Mouse (Mus musculus): Measurements from ENCODE around the gene Pnpla2. TPM values are rescaled to one million over a fixed set of nuclear protein-coding genes. Genes with fewer than 3 reads are reported as not detected.

The Pnpla2 gene
- polyA plus RNA-seq, 1 experiment from 2014 or later = 15.9 TPM

DNA sequence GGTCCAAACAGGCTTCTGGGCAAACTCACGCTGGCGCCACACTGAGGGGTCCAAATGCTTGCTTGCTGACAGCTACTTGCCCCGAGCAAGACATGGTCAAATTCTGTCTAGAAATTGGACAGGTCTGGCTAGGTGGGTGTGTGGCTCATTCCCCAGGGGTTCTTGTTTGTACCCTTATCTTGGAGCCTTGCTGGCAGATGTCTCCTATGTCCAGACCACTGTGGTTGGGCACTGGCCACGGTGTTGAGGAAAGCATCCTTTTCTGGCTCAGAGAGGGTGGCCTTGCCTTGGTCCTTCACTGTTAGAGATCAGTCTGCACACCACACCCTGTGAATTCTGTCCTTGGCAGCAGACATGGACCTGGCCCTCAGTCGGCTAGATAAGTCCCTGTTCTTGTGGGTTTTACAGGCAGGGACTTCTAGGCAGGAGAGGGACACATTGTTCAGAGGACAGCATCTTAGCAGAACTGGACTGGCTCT lies 23.3 kb downstream of the Pnpla2 start:
- ATAC-seq (ENCODE audit: low FRiP score, low TSS enrichment) = no peak
- Histone ChIP-seq H3K9ac (replicated peaks; ENCODE audit: low read length) (no peak overlapping the region), H3K4me1 (ENCODE audit: control insufficient read depth, insufficient read depth, low read length) (peaks cover 33% of the 10 kb centered on the region)

DNA sequence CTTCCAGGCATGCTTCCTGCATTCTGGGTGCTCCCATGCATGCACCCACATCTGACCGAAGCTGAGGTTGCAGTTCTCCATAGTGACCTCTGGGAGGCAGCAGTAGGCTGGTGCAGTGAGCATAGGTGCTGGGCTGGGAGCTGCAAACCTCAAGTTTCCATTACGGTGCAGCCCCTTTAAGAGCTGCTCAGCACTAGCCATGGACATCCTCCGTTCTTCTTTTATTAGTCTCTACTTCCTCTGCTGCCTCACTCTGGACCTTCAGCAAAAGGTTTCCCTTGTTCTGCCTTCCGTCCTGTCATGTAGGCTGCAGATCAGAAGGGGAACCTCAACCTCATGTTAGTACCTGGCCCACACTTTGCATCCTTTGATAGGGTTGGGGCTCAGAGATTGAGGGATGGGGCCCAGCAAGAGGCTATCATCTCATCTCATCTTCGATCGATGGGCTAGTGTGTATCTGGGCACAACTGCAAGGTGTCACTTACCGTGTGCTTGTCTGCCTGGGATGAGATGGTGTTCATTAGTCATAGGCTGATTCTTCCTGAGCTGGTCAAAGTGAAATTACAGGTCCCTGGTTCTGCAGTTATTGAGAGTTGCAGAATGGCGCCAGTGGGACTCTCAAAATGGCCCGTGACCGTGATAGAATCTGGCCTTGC lies 26.0 kb downstream of the Pnpla2 start:
- no peak overlapping the region; the same call in 1 of the 2 replicates for H3K9ac ChIP-seq (replicated peaks; ENCODE audit: low read length)
- H3K4me1 ChIP-seq (ENCODE audit: control insufficient read depth, insufficient read depth, low read length) = peaks cover 20% of the 10 kb centered on the region
- DNase-seq = peak; percentile 86
- 9% methylated on average over 10 of the region's 10 CpGs for WGBS
- ATAC-seq (ENCODE audit: low FRiP score, low TSS enrichment) = peak; percentile 43; the same call in 1 of the 2 replicates
- peak overlapping the region; percentile 86 for H3K4me2 ChIP-seq (ENCODE audit: low read length)
- peak overlapping the region; percentile 63; the same call in 1 of the 2 replicates for H3K4me3 ChIP-seq (replicated peaks; ENCODE audit: low read depth, low read length)
- H3K27me3 ChIP-seq (ENCODE audit: control insufficient read depth, insufficient read depth, low read length) = peaks cover 6% of the 10 kb centered on the region
- H3K36me3 ChIP-seq (ENCODE audit: control insufficient read depth, insufficient read depth, low read length) = no peaks in the 10 kb centered on the region
- H3K27ac ChIP-seq (replicated peaks; ENCODE audit: low read depth, low read length) = peak overlapping the region; percentile 63; the same call in 1 of the 2 replicates
- no peaks in the 10 kb centered on the region for H3K9me3 ChIP-seq (ENCODE audit: control insufficient read depth, low read length)

More for the DNA sequence above, 23.3 kb downstream of the Pnpla2 start:
- no peak for DNase-seq
- Histone ChIP-seq H3K9me3 (ENCODE audit: control insufficient read depth, low read length) (no peaks in the 10 kb centered on the region), H3K27ac (replicated peaks; ENCODE audit: low read depth, low read length) (no peak overlapping the region), H3K27me3 (ENCODE audit: control insufficient read depth, insufficient read depth, low read length) (peaks cover 10% of the 10 kb centered on the region), H3K36me3 (ENCODE audit: control insufficient read depth, insufficient read depth, low read length) (no peaks in the 10 kb centered on the region), H3K4me3 (replicated peaks; ENCODE audit: low read depth, low read length) (no peak overlapping the region), H3K4me2 (ENCODE audit: low read length) (no peak overlapping the region)
- WGBS = 78% methylated on average over 5 of the region's 5 CpGs

- H3K4me2 ChIP-seq (ENCODE audit: low read length) = peak overlapping the region; percentile 86
- H3K27ac ChIP-seq (replicated peaks; ENCODE audit: low read depth, low read length) = peak overlapping the region; percentile 63
- peak; percentile 57 for ATAC-seq (ENCODE audit: low FRiP score, low TSS enrichment)
- peak; percentile 80 for DNase-seq
- peak overlapping the region; percentile 63 for H3K4me3 ChIP-seq (replicated peaks; ENCODE audit: low read depth, low read length)
- no peaks in the 10 kb centered on the region for H3K36me3 ChIP-seq (ENCODE audit: control insufficient read depth, insufficient read depth, low read length)
- no peaks in the 10 kb centered on the region; the same call in 1 of the 2 replicates for H3K27me3 ChIP-seq (ENCODE audit: control insufficient read depth, insufficient read depth, low read length)
- H3K9me3 ChIP-seq (ENCODE audit: control insufficient read depth, low read length) = no peaks in the 10 kb centered on the region
- peak overlapping the region; percentile 69 for H3K9ac ChIP-seq (replicated peaks; ENCODE audit: low read length)
- H3K4me1 ChIP-seq (ENCODE audit: control insufficient read depth, insufficient read depth, low read length) = peaks cover 20% of the 10 kb centered on the region
- WGBS = under 1% methylated on average over 78 of the region's 81 CpGs
These were observed 26.8 kb downstream of the Pnpla2 start for GRCm38 (mm10) chr7:141481498-141482401.

GRCm38 (mm10) chr7:141482531-141483024 lies 27.6 kb downstream of the Pnpla2 start:
- no peaks in the 10 kb centered on the region for H3K9me3 ChIP-seq (ENCODE audit: control insufficient read depth, low read length)
- no peaks in the 10 kb centered on the region for H3K36me3 ChIP-seq (ENCODE audit: control insufficient read depth, insufficient read depth, low read length)
- WGBS = 3% methylated on average over 11 of the region's 11 CpGs
- H3K4me1 ChIP-seq (ENCODE audit: control insufficient read depth, insufficient read depth, low read length) = peaks cover 20% of the 10 kb centered on the region
- peak overlapping the region; percentile 63 for H3K4me3 ChIP-seq (replicated peaks; ENCODE audit: low read depth, low read length)
- DNase-seq = no peak
- peak overlapping the region; percentile 86 for H3K4me2 ChIP-seq (ENCODE audit: low read length)
- H3K27ac ChIP-seq (replicated peaks; ENCODE audit: low read depth, low read length) = peak overlapping the region; percentile 63
- H3K27me3 ChIP-seq (ENCODE audit: control insufficient read depth, insufficient read depth, low read length) = no peaks in the 10 kb centered on the region; the same call in 1 of the 2 replicates
- peak overlapping the region; percentile 69 for H3K9ac ChIP-seq (replicated peaks; ENCODE audit: low read length)
- no peak; the same call in 1 of the 2 replicates for ATAC-seq (ENCODE audit: low FRiP score, low TSS enrichment)

DNA sequence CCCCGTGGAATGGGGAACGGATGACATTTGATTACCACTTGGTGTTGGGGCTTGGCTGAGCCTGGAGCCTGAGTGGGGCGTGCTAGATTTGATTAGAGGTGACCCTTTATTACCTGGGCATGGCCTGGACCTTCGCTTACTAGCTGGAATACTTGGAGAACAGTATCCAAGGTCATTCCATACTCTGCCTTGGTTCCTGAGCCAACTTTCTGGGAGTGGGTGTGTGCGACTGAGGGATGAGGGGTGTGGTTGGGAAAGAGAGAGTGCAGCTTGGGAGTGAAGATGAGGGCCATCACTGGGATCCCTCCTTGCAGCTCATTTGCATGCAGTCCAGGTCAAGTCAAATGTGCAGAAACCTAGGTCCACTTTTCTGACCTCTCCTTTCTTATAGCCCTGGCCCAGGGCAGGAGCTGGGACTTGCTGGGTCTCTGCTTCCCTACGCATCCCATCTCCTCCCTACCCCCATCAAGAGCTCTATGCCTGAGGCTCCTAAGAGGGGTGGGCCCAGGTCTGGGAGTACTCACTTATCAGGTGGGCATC lies 28.2 kb downstream of the Pnpla2 start:
- Histone ChIP-seq H3K9me3 (ENCODE audit: control insufficient read depth, low read length) (no peaks in the 10 kb centered on the region), H3K4me3 (replicated peaks; ENCODE audit: low read depth, low read length) (no peak overlapping the region), H3K4me1 (ENCODE audit: control insufficient read depth, insufficient read depth, low read length) (peaks cover 20% of the 10 kb centered on the region), H3K27me3 (ENCODE audit: control insufficient read depth, insufficient read depth, low read length) (no peaks in the 10 kb centered on the region), H3K4me2 (ENCODE audit: low read length) (peak overlapping the region; percentile 86), H3K9ac (replicated peaks; ENCODE audit: low read length) (no peak overlapping the region), H3K36me3 (ENCODE audit: control insufficient read depth, insufficient read depth, low read length) (no peaks in the 10 kb centered on the region), H3K27ac (replicated peaks; ENCODE audit: low read depth, low read length) (no peak overlapping the region)
- DNase-seq (no peak), ATAC-seq (ENCODE audit: low FRiP score, low TSS enrichment) (no peak)
- WGBS = 82% methylated on average over 6 of the region's 6 CpGs

- H3K9ac ChIP-seq (replicated peaks; ENCODE audit: low read length) = no peak overlapping the region
- ATAC-seq (ENCODE audit: low FRiP score, low TSS enrichment) = no peak
- no peak for DNase-seq
- H3K4me1 ChIP-seq (ENCODE audit: control insufficient read depth, insufficient read depth, low read length) = peaks cover 20% of the 10 kb centered on the region
- H3K4me2 ChIP-seq (ENCODE audit: low read length) = no peak overlapping the region
- WGBS = 67% methylated on average over 5 of the region's 5 CpGs
- no peaks in the 10 kb centered on the region for H3K36me3 ChIP-seq (ENCODE audit: control insufficient read depth, insufficient read depth, low read length)
- no peaks in the 10 kb centered on the region for H3K27me3 ChIP-seq (ENCODE audit: control insufficient read depth, insufficient read depth, low read length)
- H3K4me3 ChIP-seq (replicated peaks; ENCODE audit: low read depth, low read length) = no peak overlapping the region
- H3K27ac ChIP-seq (replicated peaks; ENCODE audit: low read depth, low read length) = no peak overlapping the region
- H3K9me3 ChIP-seq (ENCODE audit: control insufficient read depth, low read length) = no peaks in the 10 kb centered on the region
These were observed 29.5 kb downstream of the Pnpla2 start for GRCm38 (mm10) chr7:141484186-141485120.

- Histone ChIP-seq H3K4me3 (replicated peaks; ENCODE audit: low read depth, low read length) (no peak overlapping the region), H3K27me3 (ENCODE audit: control insufficient read depth, insufficient read depth, low read length) (no peaks in the 10 kb centered on the region), H3K36me3 (ENCODE audit: control insufficient read depth, insufficient read depth, low read length) (no peaks in the 10 kb centered on the region), H3K27ac (replicated peaks; ENCODE audit: low read depth, low read length) (no peak overlapping the region), H3K4me1 (ENCODE audit: control insufficient read depth, insufficient read depth, low read length) (peaks cover 20% of the 10 kb centered on the region), H3K9me3 (ENCODE audit: control insufficient read depth, low read length) (no peaks in the 10 kb centered on the region), H3K9ac (replicated peaks; ENCODE audit: low read length) (no peak overlapping the region), H3K4me2 (ENCODE audit: low read length) (no peak overlapping the region)
- no peak for DNase-seq
- no peak for ATAC-seq (ENCODE audit: low FRiP score, low TSS enrichment)
- WGBS = 63% methylated on average over 2 of the region's 2 CpGs
These were observed 30.2 kb downstream of the Pnpla2 start for GRCm38 (mm10) chr7:141485186-141485585.
